Comparison of ENCODE assay signal across 16 mouse cellular contexts in genomic region chr19:28751091-28751490, GRCm38 (mm10).
A peak's percentile ranks its signal among the peaks of the same experiment; 100 is the strongest.
DNase-seq lines count a peak whose midpoint lies in the region; ATAC-seq and TF ChIP-seq lines count a peak whose summit lies in the region.
"Had no signal": no experiment of that assay in that cellular context is flagged by ENCODE, and none has a peak within 500 bp of the region (broad histone marks: within the 10 kb centered on the region; RNA-seq: fewer than 3 reads in every experiment).

No protein-coding gene starts in this region.

- no peak for ATAC-seq in heart, embryonic 13.5 days (ENCODE audit: extremely low read depth, insufficient number of reproducible peaks, low FRiP score, low TSS enrichment)
- no peak for ATAC-seq in hindbrain, embryonic 13.5 days (ENCODE audit: low FRiP score)
- ATAC-seq: activated CD4-positive, CD25-positive, alpha-beta regulatory T cell, adult 4 months; intestine, embryonic 15.5 days had no signal

- no peaks in the 10 kb centered on the region for H3K36me3 ChIP-seq in heart, embryonic 13.5 days
- no peaks in the 10 kb centered on the region for H3K36me3 ChIP-seq in spleen, adult 2 months (ENCODE audit: control insufficient read depth, insufficient read depth, low read length)
- no peaks in the 10 kb centered on the region for H3K36me3 ChIP-seq in hindbrain, embryonic 13.5 days
- H3K36me3 ChIP-seq: forebrain, embryonic 10.5 days; intestine, embryonic 15.5 days; liver, embryonic 15.5 days; midbrain, embryonic 10.5 days had no signal

- DNase-seq in heart, adult 8-10 months (ENCODE audit: low spot score): no peak
- DNase-seq in spleen, adult 2 months (ENCODE audit: low read depth in 1 of 2, low spot score in 2 of 2): no peak
- no peak for DNase-seq in spleen, postnatal 4 days (ENCODE audit: low spot score in 2 of 2)
- DNase-seq in kidney, postnatal 10 days: peak; percentile 39
- DNase-seq in embryo, embryonic 9.5 days (ENCODE audit: extremely low spot score): no peak
- DNase-seq: adrenal gland, postnatal 36 days; cerebellum, postnatal 10 days; layer of hippocampus, postnatal 36 days; right cerebral cortex, postnatal 25 days had no signal

- 62% methylated on average over 8 of the region's 8 CpGs for WGBS in heart, embryonic 13.5 days
- 69% methylated on average over 8 of the region's 8 CpGs for WGBS in spleen, adult 2 months
- WGBS in hindbrain, embryonic 13.5 days: 96% methylated on average over 8 of the region's 8 CpGs

- peak overlapping the region; percentile 39 for H3K4me2 ChIP-seq in heart, embryonic 13.5 days
- no peak overlapping the region for H3K4me2 ChIP-seq in hindbrain, embryonic 13.5 days
- H3K4me2 ChIP-seq: intestine, embryonic 15.5 days; liver, embryonic 15.5 days had no signal

- TF ChIP-seq CTCF in spleen, adult 2 months (IDR thresholded peaks at IDR 0.05; ENCODE audit: extremely low read depth, insufficient read depth, insufficient read length, insufficient replicate concordance): no peak

- TF ChIP-seq POLR2A in spleen, adult 2 months (IDR thresholded peaks at IDR 0.05; ENCODE audit: low read depth, low read length): no peak

- no peak overlapping the region for H3K27ac ChIP-seq in heart, embryonic 13.5 days (replicated peaks)
- 0 out of 2 replicates have a peak overlapping the region, but pooled peaks have one; percentile 12 for H3K27ac ChIP-seq in spleen, adult 2 months (ENCODE audit: insufficient read depth, low read length)
- H3K27ac ChIP-seq in hindbrain, embryonic 13.5 days: no peak overlapping the region
- H3K27ac ChIP-seq: forebrain, embryonic 10.5 days; intestine, embryonic 15.5 days; liver, embryonic 15.5 days; midbrain, embryonic 10.5 days had no signal

- H3K4me3 ChIP-seq in heart, embryonic 13.5 days: no peak overlapping the region
- H3K4me3 ChIP-seq in spleen, adult 2 months (ENCODE audit: extremely low read depth, insufficient read depth, insufficient read length): no peak overlapping the region
- no peak overlapping the region for H3K4me3 ChIP-seq in hindbrain, embryonic 13.5 days
- H3K4me3 ChIP-seq: forebrain, embryonic 10.5 days; intestine, embryonic 15.5 days; liver, embryonic 15.5 days; midbrain, embryonic 10.5 days had no signal

- H3K9me3 ChIP-seq in heart, embryonic 13.5 days: no peaks in the 10 kb centered on the region
- no peaks in the 10 kb centered on the region for H3K9me3 ChIP-seq in hindbrain, embryonic 13.5 days
- H3K9me3 ChIP-seq: forebrain, embryonic 10.5 days; intestine, embryonic 15.5 days; liver, embryonic 15.5 days; midbrain, embryonic 10.5 days had no signal

- no peaks in the 10 kb centered on the region for H3K27me3 ChIP-seq in heart, embryonic 13.5 days (replicated peaks)
- no peaks in the 10 kb centered on the region for H3K27me3 ChIP-seq in spleen, adult 2 months (ENCODE audit: control insufficient read depth, insufficient read depth, low read length)
- no peaks in the 10 kb centered on the region for H3K27me3 ChIP-seq in hindbrain, embryonic 13.5 days
- H3K27me3 ChIP-seq: intestine, embryonic 15.5 days; liver, embryonic 15.5 days had no signal

- H3K4me1 ChIP-seq in heart, embryonic 13.5 days: peaks cover 17% of the 10 kb centered on the region
- H3K4me1 ChIP-seq in spleen, adult 2 months (ENCODE audit: control insufficient read depth, insufficient read depth, insufficient read length): no peaks in the 10 kb centered on the region
- H3K4me1 ChIP-seq in hindbrain, embryonic 13.5 days (replicated peaks): no peaks in the 10 kb centered on the region
- H3K4me1 ChIP-seq: intestine, embryonic 15.5 days; liver, embryonic 15.5 days; midbrain, embryonic 10.5 days had no signal

- H3K9ac ChIP-seq in heart, embryonic 13.5 days: no peak overlapping the region
- H3K9ac ChIP-seq in hindbrain, embryonic 13.5 days: no peak overlapping the region
- H3K9ac ChIP-seq: intestine, embryonic 15.5 days; liver, embryonic 15.5 days had no signal
